Mouse (Mus musculus) lung, postnatal 25 days (tissue): ENCODE measurements around the gene Pdzrn3.

Experiments
- DNase-seq: peaks from one replicate; pipeline ENCODE4 v3.0.0; 2022; ENCODE audit warnings: low spot score

Gene Pdzrn3

DNA sequence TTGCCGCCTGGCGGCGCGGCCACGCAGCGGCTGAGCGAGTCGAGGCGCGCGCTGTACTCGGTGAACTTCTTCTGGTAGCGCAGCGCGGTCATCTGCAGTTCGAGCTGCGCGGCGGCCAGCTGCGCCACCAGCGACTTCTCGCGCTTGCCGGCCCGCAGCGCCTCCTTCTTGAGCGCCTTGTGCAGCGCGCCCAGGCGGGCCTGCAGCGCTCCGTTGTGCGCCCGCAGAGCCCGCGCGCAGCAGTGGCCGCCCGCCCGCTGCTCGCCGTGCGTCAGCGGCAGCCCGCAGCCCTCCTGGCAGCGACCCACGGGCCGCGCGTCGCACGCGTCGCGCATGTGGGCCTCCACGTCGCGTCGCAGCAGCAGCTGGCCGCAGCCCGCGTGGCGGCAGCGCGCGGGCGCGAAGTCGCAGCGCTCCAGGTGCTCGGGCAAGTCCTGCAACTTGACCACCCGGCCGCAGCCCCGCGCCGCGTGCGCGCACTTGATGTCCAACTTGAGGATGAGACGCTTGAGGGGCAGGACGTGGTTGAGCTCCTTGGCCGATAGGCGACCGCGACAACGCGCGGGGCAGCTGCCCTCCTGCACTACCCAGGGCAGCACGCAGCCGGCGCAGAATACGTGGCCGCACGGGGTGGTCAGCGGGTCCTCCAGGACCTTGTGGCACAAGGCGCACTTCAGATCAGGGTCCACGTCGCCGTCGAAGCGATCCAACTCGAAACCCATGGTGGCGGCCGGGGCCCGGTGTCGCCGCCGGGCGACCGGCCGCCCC lies at the start of gene Pdzrn3:
TSS of gene Pdzrn3 (minus strand) at position 731 of the 768 bp plus-strand sequence.
- DNase-seq = no peak

GRCm38 (mm10) chr6:101427296-101427695 lies 49.6 kb upstream of the Pdzrn3 start:
- DNase-seq = no peak

- DNase-seq = no peak
Observed at GRCm38 (mm10) chr6:101426301-101426700, 48.6 kb upstream of the Pdzrn3 start.

GRCm38 (mm10) chr6:101422084-101422954 lies 44.6 kb upstream of the Pdzrn3 start:
- no peak for DNase-seq

DNA sequence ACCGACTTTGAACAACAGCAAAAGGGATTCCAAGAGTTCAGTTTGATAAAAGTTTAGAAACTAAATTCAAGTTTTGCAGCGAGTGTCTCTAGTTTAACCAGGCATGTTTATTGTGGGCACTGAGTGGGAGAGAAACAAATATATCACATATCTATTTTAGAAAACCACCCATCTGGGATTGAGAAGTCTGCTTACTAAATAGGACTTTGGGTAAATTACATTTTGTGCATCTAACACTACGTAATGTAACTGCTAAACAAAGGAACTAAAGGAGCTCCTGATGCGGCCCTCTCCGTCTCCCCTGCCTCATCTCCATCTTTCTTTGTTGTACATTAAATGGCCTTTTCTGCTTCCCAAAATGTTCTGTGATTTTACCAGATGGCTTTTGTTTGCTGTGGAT lies 40.5 kb upstream of the Pdzrn3 start:
- DNase-seq = no peak

DNA sequence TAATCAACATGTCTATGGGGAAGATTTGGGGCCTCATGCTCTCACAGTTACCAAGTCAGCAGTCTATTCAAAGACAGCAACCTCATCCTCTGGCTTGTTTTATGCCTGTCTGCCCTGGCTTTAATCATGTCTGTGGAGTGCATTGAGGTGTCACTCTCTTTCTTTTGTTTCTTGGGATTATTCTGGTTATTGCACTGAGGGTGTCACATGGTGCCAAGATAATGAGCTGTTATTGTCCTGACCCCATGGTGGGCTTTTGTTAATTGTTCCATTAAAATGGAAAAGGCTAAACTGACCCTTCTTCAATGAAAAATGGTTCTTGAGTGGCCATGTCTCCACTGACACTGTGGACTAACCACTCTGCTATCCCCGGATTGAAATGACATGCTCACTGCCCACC lies 34.0 kb upstream of the Pdzrn3 start:
- DNase-seq = no peak

DNA sequence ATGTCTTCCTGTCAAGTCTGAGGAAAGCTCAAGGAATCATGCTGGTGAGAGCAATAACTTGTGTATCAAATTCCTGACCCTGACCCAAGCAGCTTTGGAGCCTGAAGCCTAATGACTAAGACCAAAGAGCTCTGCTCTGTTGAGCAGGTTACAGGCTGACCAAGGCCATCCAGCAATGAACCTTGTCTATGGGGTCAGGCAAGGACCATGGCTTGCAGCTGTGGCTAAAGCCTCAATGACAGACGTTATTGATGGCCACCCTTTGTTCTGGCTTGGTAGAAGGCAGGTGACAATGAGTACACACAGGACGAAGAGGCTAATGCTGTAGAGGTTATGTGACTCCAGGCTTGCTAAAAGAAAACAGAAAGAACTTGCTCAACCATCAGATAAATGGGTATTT lies 33.4 kb upstream of the Pdzrn3 start:
- DNase-seq = no peak

- DNase-seq = no peak
Observed at GRCm38 (mm10) chr6:101396711-101397110, 19.0 kb upstream of the Pdzrn3 start.

- peak; percentile 7 for DNase-seq
Observed at GRCm38 (mm10) chr6:101395908-101396307, 18.2 kb upstream of the Pdzrn3 start.

DNA sequence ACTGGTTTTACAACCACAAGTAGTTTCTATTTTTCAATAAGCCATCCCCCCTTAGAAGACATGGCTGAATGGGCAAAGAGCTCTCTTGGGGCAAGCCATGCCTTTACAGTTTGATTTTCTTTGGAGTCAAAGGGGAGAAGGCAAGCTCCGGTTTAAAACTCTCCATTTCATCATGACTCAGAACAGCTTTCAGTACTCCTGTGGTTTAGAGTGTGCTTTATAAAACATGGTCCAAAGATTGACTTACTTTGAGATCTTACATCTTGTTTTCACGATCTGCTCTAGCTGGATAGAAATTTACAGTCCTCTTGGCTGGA lies 15.1 kb upstream of the Pdzrn3 start:
- no peak for DNase-seq

DNA sequence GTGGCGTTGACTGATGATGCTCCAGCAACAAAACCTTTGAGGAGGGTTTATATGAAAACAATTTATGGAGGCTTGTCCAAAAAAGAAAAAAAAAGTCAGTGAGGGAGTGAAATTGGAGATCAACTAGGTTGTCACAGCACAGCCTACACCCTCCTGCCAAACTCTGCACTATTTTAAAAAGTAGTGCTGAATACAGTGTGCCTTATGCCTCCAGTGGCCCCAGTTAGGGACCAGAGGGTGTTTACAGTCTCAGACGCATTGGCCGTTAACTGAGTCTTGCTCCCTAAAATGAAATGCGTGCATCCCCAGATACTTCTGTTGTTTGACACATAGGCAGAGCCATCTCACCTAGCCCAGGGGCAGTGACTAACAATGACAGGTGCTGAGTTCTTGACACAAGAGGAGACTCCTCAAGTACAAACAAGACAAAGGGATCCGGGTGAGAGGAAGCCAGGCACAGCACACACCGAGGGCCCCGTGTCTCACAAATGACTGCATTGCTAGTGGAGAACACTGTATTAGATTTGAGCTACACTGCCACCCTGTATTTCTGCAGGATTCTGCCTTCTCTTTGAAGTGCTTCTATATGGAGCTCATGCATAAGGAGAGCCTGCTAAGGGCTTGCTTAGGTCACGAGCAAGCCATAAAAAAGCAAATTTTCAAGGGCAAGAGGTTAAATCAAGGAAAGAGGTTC lies 14.6 kb upstream of the Pdzrn3 start:
- DNase-seq = no peak

DNA sequence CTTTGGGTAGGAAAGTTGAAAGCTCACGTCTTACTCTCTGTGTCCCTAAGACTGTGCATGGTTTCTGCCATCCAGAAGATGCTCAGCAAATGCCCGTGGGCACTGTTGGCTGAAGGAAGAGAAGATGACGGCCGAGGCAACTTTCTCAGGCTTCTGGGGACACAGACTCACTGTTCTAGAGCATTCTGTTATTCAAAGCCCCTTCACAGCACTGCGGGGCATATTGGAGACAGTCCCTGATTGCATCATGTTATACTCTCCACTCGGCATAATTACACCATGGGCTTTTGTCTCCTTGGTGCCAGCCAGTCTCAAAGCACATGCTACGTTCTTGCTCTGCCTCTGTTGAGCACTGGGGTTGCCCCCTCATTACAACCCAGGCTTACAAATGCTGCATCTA lies 7.8 kb upstream of the Pdzrn3 start:
- no peak for DNase-seq

- no peak for DNase-seq
Observed at GRCm38 (mm10) chr6:101384958-101385357, 7.3 kb upstream of the Pdzrn3 start.

DNA sequence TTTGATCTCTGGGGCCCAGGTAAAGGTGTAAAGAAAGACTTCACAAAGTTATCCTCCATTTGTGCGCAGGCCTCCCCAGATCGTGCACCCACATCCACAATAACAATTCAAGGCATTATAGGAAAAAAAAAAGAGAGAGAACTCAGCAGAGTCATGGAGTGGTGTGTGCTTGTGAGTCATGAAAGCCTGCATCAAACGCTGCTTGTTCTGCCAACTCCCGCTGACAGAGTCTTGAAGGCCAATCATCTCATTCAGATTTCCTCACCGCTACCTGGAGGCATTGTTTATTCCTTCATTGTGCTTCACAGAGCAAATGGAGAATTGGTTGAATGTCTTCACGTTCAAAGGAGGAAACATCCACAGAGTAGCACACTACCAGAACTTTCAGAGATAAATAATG lies 6.8 kb upstream of the Pdzrn3 start:
- DNase-seq = no peak

DNA sequence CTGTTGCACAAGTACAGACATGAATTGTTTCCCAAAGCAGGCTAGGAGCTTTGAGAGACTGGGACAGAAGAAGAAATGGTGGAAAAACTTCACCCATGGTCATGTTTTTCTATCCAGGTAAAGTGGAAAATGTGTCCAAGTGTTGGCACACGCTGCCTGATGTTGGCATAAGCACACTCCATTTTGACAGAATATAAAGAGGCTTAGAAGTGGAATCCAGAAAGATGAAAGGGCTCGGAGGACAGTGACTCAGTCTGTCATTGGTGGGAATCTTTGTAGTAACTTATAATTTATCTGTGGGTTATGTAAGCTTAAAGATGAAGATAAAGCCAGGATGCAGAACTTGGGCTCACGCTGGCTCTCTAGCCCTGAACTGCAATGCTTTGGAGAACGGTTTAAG lies 5.2 kb upstream of the Pdzrn3 start:
- DNase-seq = no peak

DNA sequence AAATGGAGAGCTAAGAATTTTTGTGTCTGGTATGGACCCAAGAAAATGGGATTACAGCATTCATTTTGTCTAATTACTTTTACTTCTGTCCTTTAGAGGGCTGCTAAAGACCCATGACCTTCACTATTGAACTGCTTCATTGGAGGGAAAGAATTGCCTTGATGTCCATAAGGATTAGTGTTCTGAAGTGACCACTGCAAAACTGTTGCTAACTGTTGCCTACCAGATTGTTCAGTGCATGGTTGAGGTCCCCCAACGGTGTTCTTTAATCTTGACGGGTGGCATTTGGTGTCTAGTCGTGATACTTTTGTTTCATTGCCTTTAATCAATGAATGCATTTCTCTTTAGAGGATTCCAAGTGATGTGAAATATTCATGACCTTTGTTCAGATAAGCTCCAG lies 1.8 kb upstream of the Pdzrn3 start:
- DNase-seq = no peak

- peak; percentile 66 for DNase-seq
Observed at GRCm38 (mm10) chr6:101377935-101378609, 375 bp upstream of the Pdzrn3 start.

DNA sequence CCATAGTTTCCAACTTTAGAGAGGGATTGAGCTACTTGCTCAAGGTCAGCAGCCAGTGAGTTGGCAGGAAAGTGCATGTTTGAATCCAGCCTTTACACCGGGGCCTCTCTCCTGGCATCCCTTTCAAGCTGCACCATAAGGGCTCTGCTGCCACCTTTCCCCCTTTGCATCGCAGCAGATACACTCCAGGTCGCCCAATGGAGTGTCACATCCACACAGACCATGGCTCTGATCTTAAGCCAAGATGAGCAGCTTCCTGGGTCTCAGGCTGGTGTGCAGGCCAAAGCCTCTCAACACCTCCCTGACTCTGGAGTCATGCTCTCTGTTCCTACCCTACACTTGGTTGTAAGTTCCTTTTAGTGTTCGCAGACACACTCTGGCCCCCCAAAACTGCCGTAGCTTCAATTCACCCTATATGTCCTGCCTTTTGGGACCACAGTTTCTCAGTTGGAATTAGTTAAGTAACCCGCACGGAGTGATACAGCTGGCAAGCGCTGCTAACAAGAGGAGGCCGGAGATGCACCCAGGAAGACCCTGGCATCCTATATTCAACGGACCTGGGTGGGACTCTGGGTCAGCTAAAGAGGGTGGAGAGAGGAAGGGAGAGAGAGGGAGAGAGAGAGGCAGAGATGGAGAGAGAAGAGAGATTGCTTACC lies 1.1 kb downstream of the Pdzrn3 start:
- no peak for DNase-seq

- DNase-seq = no peak
Observed at GRCm38 (mm10) chr6:101376049-101376448, 1.6 kb downstream of the Pdzrn3 start.

DNA sequence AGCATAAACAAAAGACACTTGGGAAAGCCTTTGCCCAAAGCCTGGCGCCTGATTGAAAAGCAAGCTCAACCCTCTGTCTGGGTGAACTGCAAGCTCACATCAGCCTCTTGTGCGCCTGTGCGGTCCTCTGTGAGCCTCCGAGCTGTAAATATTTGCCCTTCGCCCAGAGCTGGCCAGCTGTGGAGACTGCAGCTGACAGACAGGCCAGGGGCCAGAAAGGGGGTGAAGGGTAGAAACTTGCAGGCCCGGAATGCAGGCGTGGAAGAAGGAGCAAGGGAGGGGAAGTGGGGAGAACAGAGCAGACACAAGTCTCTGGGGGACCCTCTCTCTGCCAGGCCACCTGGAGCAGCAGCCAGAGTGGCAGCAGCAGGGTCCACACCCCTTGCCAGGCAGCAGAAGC lies 3.0 kb downstream of the Pdzrn3 start:
- peak; percentile 69 for DNase-seq

GRCm38 (mm10) chr6:101374186-101374585 lies 3.5 kb downstream of the Pdzrn3 start:
- no peak for DNase-seq

- no peak for DNase-seq
Observed at GRCm38 (mm10) chr6:101372982-101373381, 4.7 kb downstream of the Pdzrn3 start.
